Mouse (Mus musculus) hindbrain, embryonic 13.5 days (tissue): ENCODE measurements around the gene Tcf23. TPM values are rescaled to one million over a fixed set of nuclear protein-coding genes. Genes with fewer than 3 reads are reported as not detected.
A peak's percentile ranks its signal among the peaks of the same experiment; 100 is the strongest.

Experiments
- ATAC-seq: fragments of 200-750 bp; cut with Nextera tagmentation; 2 replicates; pipeline ENCODE4 v1.8.0; 2017; ENCODE audit warnings: moderate TSS enrichment; ENCODE audit not compliant: low FRiP score
- H3K27ac ChIP-seq: fragments of 300-500 bp; sonication (generic); 2 replicates; pipeline ENCODE4 v1.5.1; 2015; ENCODE audit warnings: inconsistent platforms, mild to moderate bottlenecking, moderate library complexity
- H3K27me3 ChIP-seq: fragments of 300-500 bp; sonication (generic); 2 replicates; pipeline ENCODE4 v1.6.1; 2015; ENCODE audit warnings: mild to moderate bottlenecking, inconsistent platforms
- H3K36me3 ChIP-seq: fragments of 300-500 bp; sonication (generic); 2 replicates; pipeline ENCODE4 v1.6.1; 2015; ENCODE audit warnings: mild to moderate bottlenecking, inconsistent platforms
- H3K4me1 ChIP-seq: fragments of 300-500 bp; sonication (generic); replicated peaks from 2 replicates; pipeline ENCODE4 v1.6.1; 2015; ENCODE audit warnings: inconsistent platforms
- H3K4me2 ChIP-seq: fragments of 300-500 bp; sonication (generic); 2 replicates; pipeline ENCODE4 v1.6.1; 2015; ENCODE audit warnings: inconsistent platforms, mild to moderate bottlenecking, moderate library complexity
- H3K4me3 ChIP-seq: fragments of 300-500 bp; sonication (generic); 2 replicates; pipeline ENCODE4 v1.5.1; 2015; ENCODE audit warnings: mild to moderate bottlenecking, inconsistent platforms
- H3K9ac ChIP-seq: fragments of 300-500 bp; sonication (generic); 2 replicates; pipeline ENCODE4 v1.6.1; 2015; ENCODE audit warnings: mild to moderate bottlenecking, inconsistent platforms
- H3K9me3 ChIP-seq: fragments of 300-500 bp; sonication (generic); 2 replicates; pipeline ENCODE4 v1.6.1; 2016; ENCODE audit warnings: inconsistent platforms
- WGBS: fragments of 180-500 bp; shearing (Covaris S2); methylation state at CpG from one replicate; pipeline ENCODE4 v1.1.7; 2015; 5-methylcytosine and 5-hydroxymethylcytosine counted together
- polyA plus RNA-seq: library from polyadenylated mRNA; unstranded; fragments of >200 nt; fragmentation: Nextera tagmentation; extraction: Ambion mirVana; gene quantifications from 2 replicates; pipeline ENCODE4 v1.2.1, GENCODE M21; 2015

The Tcf23 gene
- polyA plus RNA-seq, 1 experiment from 2014 or later, result not detected

DNA sequence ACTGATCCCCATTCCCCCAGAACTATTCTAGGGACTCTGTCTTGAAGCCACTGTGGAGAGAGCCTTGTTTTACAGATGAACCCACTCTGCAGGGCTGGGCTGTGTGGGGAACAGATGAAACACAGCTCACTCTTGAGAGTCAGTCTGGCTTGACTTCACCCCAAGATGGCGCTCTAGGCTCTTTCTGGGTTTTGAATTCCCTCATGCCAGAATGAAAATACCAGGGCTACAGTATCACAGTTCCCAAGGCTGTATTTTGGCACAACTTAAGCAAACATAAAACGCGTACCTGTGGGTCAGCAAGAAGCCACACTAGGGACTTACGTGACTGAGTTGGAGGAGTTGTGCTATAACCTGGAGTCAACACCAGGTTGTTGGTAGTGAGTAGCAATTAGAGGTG lies 38.3 kb upstream of the Tcf23 start:
- no peaks in the 10 kb centered on the region for H3K27me3 ChIP-seq
- no peak for ATAC-seq
- H3K9ac ChIP-seq, result no peak overlapping the region
- no peak overlapping the region for H3K4me3 ChIP-seq
- H3K27ac ChIP-seq, result no peak overlapping the region
- no peaks in the 10 kb centered on the region for H3K4me1 ChIP-seq
- 42% methylated on average over 4 of the region's 4 CpGs for WGBS
- peaks cover 8% of the 10 kb centered on the region; the same call in 1 of the 2 replicates for H3K36me3 ChIP-seq
- no peaks in the 10 kb centered on the region for H3K9me3 ChIP-seq
- no peak overlapping the region for H3K4me2 ChIP-seq

DNA sequence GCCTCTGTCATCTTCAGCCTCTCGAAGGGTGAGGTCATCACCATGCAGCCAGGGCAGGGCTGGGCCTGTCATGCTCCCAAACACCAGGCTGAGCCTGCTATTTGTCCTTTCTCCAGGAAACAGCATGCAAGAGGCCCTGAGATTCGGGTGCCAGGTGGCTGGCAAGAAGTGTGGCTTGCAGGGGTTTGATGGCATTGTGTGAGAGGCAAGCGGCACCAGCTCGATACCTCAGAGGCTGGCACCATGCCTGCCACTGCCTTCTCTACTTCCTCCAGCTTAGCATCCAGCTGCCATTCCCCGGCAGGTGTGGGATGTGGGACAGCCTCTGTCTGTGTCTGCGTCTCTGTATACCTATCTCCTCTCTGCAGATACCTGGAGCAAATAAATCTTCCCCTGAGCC lies 37.6 kb upstream of the Tcf23 start:
- Histone ChIP-seq H3K4me1 (no peaks in the 10 kb centered on the region), H3K4me3 (no peak overlapping the region), H3K4me2 (no peak overlapping the region), H3K27ac (no peak overlapping the region), H3K36me3 (peaks cover 8% of the 10 kb centered on the region; the same call in 1 of the 2 replicates), H3K9ac (no peak overlapping the region), H3K9me3 (no peaks in the 10 kb centered on the region), H3K27me3 (no peaks in the 10 kb centered on the region)
- 88% methylated on average over 6 of the region's 6 CpGs for WGBS
- ATAC-seq, result no peak

GRCm38 (mm10) chr5:30931378-30931777 lies 37.1 kb upstream of the Tcf23 start:
- 92% methylated on average over 4 of the region's 4 CpGs for WGBS
- Histone ChIP-seq H3K27ac (no peak overlapping the region), H3K27me3 (no peaks in the 10 kb centered on the region), H3K4me3 (no peak overlapping the region), H3K4me1 (no peaks in the 10 kb centered on the region), H3K9ac (no peak overlapping the region), H3K9me3 (no peaks in the 10 kb centered on the region), H3K36me3 (peaks cover 8% of the 10 kb centered on the region; the same call in 1 of the 2 replicates), H3K4me2 (no peak overlapping the region)
- no peak for ATAC-seq

DNA sequence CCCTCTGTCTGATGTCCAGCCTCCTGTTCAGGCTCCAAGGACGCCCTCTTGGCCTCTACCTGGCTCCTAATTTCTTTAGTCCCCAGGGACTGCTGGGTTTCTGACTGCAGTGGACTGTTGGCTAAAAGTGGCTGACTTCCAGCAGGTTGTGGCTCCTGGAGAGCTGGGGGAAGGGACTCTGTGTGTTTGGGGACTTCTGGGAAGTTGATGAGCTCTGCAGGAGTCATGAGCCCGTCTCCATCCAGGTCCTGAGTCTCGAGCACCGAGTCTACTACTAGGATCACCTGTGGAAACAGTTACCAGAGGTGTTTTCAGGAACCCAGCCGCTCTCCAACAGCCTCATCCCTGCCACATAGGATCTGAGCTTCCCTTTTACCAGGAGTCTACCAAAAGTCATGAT lies 34.8 kb upstream of the Tcf23 start:
- no peak overlapping the region for H3K9ac ChIP-seq
- H3K9me3 ChIP-seq, result no peaks in the 10 kb centered on the region
- H3K4me3 ChIP-seq, result no peak overlapping the region
- no peaks in the 10 kb centered on the region for H3K4me1 ChIP-seq
- 76% methylated on average over 5 of the region's 5 CpGs for WGBS
- no peak overlapping the region for H3K27ac ChIP-seq
- no peak overlapping the region for H3K4me2 ChIP-seq
- no peaks in the 10 kb centered on the region for H3K27me3 ChIP-seq
- ATAC-seq, result no peak
- H3K36me3 ChIP-seq, result peaks cover 8% of the 10 kb centered on the region; the same call in 1 of the 2 replicates

DNA sequence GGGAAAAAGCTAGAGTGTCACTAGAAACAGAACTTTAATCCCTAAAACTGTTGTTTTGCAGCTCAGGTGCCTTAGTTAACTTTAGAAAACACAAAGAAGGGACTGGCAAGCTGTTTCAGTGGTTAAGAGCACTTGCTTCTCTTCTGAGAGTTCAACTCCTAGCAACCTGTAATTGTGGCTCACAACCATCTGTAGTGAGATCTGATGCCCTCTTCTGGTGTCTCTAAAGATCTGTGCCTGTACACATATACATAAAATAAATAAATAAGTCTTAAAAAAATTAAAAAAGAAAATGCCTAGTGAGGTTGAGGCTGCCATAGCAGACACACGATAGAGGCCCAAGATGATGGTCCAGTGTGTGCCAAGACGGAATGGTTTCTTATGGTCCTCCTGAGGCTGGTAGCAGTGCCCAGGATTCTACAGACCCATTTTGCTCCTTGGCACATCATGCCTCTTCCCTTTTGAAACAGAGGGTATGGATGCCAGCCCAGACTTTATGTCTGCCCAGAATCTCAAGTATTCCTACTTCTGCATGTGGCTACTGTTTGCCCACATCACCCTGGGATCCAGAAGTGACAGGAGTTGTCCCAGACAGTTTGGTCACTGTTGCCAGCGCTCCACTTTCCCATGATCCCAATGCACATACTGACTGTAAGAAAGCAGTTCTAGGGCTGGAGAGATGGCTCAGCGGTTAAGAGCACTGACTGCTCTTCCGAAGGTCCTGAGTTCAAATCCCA lies 33.6 kb upstream of the Tcf23 start:
- H3K9me3 ChIP-seq, result no peaks in the 10 kb centered on the region
- ATAC-seq, result no peak
- H3K4me2 ChIP-seq, result no peak overlapping the region
- H3K27ac ChIP-seq, result no peak overlapping the region
- H3K27me3 ChIP-seq, result no peaks in the 10 kb centered on the region
- H3K4me3 ChIP-seq, result no peak overlapping the region
- WGBS, result 91% methylated on average over 5 of the region's 5 CpGs
- no peak overlapping the region for H3K9ac ChIP-seq
- H3K4me1 ChIP-seq, result no peaks in the 10 kb centered on the region
- H3K36me3 ChIP-seq, result peaks cover 8% of the 10 kb centered on the region; the same call in 1 of the 2 replicates

DNA sequence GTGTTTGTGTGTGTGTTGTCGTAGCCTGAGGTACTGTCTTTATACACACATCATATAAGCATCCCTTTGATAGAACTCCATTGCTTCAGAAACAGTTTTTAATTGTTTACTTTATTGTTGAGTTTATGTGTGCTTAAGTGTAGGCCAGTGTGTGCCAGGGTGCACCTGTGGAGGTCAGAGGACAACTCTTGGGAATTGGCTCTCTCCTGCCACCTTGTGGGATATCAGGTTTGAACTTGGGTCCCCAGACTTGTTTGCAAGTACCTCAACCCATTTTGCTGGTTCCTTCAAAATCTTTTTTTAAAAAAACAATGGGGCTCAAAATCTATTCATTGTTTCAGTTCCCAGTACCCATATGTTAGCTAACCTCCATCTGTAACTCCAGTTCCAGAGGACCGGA lies 25.5 kb upstream of the Tcf23 start:
- ATAC-seq, result no peak
- H3K9ac ChIP-seq, result no peak overlapping the region
- peaks cover 8% of the 10 kb centered on the region for H3K27me3 ChIP-seq
- H3K4me3 ChIP-seq, result no peak overlapping the region
- no peaks in the 10 kb centered on the region for H3K36me3 ChIP-seq
- peaks cover 12% of the 10 kb centered on the region for H3K4me1 ChIP-seq
- no peaks in the 10 kb centered on the region for H3K9me3 ChIP-seq
- WGBS, result 96% methylated on average over 2 of the region's 2 CpGs
- H3K4me2 ChIP-seq, result no peak overlapping the region
- no peak overlapping the region for H3K27ac ChIP-seq

- Histone ChIP-seq H3K27me3 (peaks cover 8% of the 10 kb centered on the region), H3K36me3 (no peaks in the 10 kb centered on the region), H3K4me1 (peaks cover 17% of the 10 kb centered on the region), H3K9me3 (no peaks in the 10 kb centered on the region), H3K4me2 (peak overlapping the region; percentile 81), H3K27ac (no peak overlapping the region), H3K4me3 (peak overlapping the region; percentile 56), H3K9ac (peak overlapping the region; percentile 79; the same call in 1 of the 2 replicates)
- ATAC-seq, result no peak
- WGBS, result 87% methylated on average over 6 of the region's 6 CpGs
These were observed 24.1 kb upstream of the Tcf23 start for GRCm38 (mm10) chr5:30944344-30944743.

GRCm38 (mm10) chr5:30944956-30945781 lies 23.3 kb upstream of the Tcf23 start, which contains the start of gene Cgref1:
Gene Cgref1 (minus strand): TSS chr5:30945591.
- H3K27ac ChIP-seq, result no peak within 1 kb of the TSS; the same call in 1 of the 2 replicates
- H3K4me3 ChIP-seq, result peak within 1 kb of the TSS; percentile 56
- H3K4me1 ChIP-seq, result peaks cover 23% of the 10 kb centered on the region
- H3K9ac ChIP-seq, result peak within 1 kb of the TSS; percentile 79
- H3K36me3 ChIP-seq, result no peaks in the 10 kb centered on the region
- H3K27me3 ChIP-seq, result peaks cover 8% of the 10 kb centered on the region
- H3K4me2 ChIP-seq, result peak within 1 kb of the TSS; percentile 81
- WGBS, result 5% methylated on average over 44 of the region's 44 CpGs
- H3K9me3 ChIP-seq, result no peaks in the 10 kb centered on the region
- ATAC-seq, result peak; percentile 74

- Histone ChIP-seq H3K9ac (no peak overlapping the region), H3K27ac (no peak overlapping the region), H3K4me2 (no peak overlapping the region), H3K4me1 (peaks cover 31% of the 10 kb centered on the region), H3K9me3 (no peaks in the 10 kb centered on the region), H3K4me3 (no peak overlapping the region), H3K27me3 (peaks cover 8% of the 10 kb centered on the region), H3K36me3 (peaks cover 18% of the 10 kb centered on the region)
- 81% methylated on average over 5 of the region's 5 CpGs for WGBS
- no peak for ATAC-seq
These were observed 19.8 kb upstream of the Tcf23 start for GRCm38 (mm10) chr5:30948620-30949019.

DNA sequence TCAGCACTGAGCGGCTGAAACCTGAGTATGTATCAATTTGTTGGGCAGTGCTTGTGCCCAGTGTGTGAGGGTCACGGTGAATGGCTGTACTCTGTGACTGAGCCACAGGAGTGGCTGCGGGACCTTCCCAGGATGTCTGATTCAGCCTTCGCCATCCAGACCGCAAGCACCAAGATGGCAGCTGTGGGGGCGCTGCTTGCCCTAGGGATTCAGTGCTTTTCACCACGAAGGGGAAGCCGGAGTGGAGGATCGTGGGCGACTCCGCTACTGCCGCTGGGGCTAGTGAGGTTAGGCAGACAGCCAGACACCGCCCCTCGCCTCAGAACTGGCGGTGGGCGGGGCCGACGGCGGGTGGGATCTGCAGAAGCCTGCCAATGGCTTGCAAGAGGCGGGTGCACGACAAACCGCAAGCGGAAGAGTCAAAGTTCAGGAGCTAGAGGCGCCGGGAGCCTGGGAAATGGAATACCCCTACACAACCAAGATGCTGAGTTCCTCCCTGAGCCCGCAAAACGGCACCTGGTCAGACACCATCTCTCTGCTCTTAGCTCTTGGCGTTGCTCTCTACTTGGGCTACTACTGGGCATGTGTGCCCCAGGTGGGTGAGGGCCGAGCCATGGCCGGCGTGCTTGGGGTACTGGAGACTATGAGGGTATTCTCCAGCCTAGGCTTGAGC lies 18.7 kb upstream of the Tcf23 start:
- H3K27ac ChIP-seq, result peak overlapping the region; percentile 75
- ATAC-seq, result peak; percentile 86
- peaks cover 30% of the 10 kb centered on the region for H3K36me3 ChIP-seq
- H3K9me3 ChIP-seq, result no peaks in the 10 kb centered on the region
- peaks cover 26% of the 10 kb centered on the region for H3K4me1 ChIP-seq
- 1% methylated on average over 31 of the region's 31 CpGs for WGBS
- peak overlapping the region; percentile 59 for H3K4me3 ChIP-seq
- H3K9ac ChIP-seq, result peak overlapping the region; percentile 77
- H3K4me2 ChIP-seq, result peak overlapping the region; percentile 88
- H3K27me3 ChIP-seq, result peaks cover 8% of the 10 kb centered on the region

DNA sequence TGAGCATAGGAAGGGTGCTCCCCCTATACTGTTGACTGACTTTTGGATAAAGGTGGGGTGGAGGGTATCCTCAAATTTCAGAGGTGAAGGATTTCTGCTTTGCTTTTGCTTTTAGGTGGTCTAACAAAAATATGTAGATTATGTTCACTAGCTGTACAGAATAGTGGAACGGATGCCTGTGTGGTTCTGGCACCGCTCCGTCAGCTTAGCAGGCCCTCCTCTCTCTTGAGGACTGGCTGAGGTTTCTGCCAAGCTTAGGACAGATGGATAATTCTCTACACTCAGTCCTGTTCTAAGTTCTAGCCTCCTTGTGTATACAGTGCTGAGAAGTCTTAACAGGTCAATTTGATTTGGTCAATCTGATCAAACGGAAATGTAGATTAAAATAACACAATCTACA lies 18.0 kb upstream of the Tcf23 start:
- ATAC-seq, result no peak; the same call in 1 of the 2 replicates
- Histone ChIP-seq H3K9me3 (no peaks in the 10 kb centered on the region), H3K9ac (peak overlapping the region; percentile 77), H3K4me1 (peaks cover 20% of the 10 kb centered on the region), H3K36me3 (peaks cover 36% of the 10 kb centered on the region), H3K27ac (peak overlapping the region; percentile 75; the same call in 1 of the 2 replicates), H3K4me2 (peak overlapping the region; percentile 88), H3K27me3 (peaks cover 5% of the 10 kb centered on the region; the same call in 1 of the 2 replicates), H3K4me3 (peak overlapping the region; percentile 59)
- 65% methylated on average over 4 of the region's 4 CpGs for WGBS

GRCm38 (mm10) chr5:30950922-30951321 lies 17.5 kb upstream of the Tcf23 start:
- Histone ChIP-seq H3K9me3 (no peaks in the 10 kb centered on the region), H3K36me3 (peaks cover 41% of the 10 kb centered on the region), H3K4me1 (peaks cover 19% of the 10 kb centered on the region), H3K4me2 (peak overlapping the region; percentile 88; the same call in 1 of the 2 replicates), H3K9ac (no peak overlapping the region), H3K4me3 (no peak overlapping the region), H3K27ac (no peak overlapping the region), H3K27me3 (peaks cover 5% of the 10 kb centered on the region; the same call in 1 of the 2 replicates)
- no peak for ATAC-seq
- 96% methylated on average over 2 of the region's 2 CpGs for WGBS
